Mouse (Mus musculus) cerebral cortex, adult 2 months (tissue): ENCODE results near the gene Gper1.

ENCODE experiments used
- WGBS: fragments of 180-500 bp; shearing (Covaris S2); methylation state at CpG from one replicate; pipeline ENCODE4 v1.1.7; 2018; 5-methylcytosine and 5-hydroxymethylcytosine counted together

Gper1 gene

DNA sequence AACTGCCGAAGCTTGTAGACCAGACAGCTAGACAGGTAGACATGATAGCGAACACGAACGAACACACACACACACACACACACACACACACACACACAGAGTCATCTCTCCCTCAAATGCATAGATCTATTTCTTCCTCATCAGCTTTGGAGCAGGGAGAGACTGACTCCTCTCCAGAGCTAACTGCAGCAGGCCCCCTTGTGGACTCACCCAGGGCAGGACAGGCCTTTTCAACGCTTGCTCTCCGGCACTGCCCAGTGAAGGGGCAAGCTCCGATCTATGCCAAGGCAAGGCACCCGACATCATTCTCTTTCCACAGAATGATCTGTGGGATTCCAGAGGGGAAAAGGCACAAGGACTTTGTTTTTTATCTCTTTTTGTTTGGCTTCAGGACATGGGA is 22.3 kb downstream of the Gper1 start:
- WGBS = 71% methylated on average over 8 of the region's 8 CpGs

DNA sequence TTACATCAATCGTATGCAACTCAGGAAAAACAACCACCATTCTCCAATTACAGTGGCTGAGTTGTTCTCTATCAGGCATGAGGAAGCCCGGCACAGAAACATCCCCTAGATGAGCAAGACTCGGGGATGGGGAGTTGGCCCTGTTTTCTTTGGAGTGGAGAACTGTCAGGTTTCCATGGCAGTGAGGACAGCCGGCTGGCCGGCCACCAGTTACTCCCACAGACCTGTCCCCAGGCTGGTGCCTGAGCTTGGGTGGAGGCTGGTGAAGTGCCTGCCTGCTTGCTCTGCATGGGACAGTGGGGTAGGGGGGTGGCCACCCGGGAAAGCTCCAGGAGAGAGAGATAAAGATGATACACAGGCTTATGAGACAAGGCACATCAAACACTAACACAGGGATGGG is 25.1 kb downstream of the Gper1 start:
- 31% methylated on average over 6 of the region's 6 CpGs for WGBS

DNA sequence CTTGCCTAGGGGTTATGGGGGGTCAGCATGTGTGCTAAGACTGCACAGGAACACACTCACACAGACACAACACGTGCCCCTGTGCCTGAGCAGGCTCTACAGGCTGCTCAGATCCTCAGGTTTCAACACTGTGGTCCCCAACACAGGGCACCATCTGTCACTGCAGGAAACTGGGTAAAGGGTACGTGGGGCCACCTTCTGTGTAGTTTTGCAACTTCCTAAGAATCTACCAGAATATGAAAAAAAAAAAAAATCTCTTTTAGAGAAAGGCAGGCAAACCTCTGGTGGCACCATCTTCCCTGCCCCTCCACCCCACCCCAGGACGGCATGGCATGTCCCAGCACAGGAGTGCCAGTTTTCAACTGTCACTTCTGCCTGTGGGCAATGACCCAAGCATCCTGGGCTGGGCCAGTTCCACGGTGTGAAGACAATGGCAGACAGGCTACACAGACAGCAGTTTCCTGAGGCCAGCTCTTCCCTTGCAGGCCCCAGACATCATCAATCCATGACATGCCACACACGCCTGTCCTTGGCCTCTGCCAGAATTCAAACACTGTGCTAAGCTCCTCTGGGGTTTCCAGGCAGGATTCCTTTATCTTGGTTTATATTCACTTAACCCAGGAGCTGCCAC is 26.3 kb downstream of the Gper1 start:
- 38% methylated on average over 5 of the region's 5 CpGs for WGBS

DNA sequence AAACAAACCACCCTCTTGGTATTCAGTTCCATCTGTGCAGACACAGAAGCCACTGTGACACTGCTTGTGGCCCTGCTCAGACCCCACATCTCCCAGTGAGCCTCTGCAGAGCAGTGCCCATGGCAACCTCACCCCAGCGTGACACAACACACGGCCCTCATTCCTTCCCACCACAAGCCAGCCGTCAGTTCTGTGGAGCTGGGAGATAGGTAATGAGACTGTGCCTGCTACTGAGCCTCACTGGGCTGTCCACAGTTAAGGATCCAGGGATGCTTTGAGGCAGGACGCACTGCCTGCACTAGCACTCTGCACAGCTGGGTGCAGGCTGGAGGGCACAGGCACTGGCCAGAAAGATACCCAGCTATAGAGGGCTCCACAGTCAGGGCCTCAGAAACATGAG is 27.0 kb downstream of the Gper1 start:
- WGBS = 46% methylated on average over 4 of the region's 4 CpGs

DNA sequence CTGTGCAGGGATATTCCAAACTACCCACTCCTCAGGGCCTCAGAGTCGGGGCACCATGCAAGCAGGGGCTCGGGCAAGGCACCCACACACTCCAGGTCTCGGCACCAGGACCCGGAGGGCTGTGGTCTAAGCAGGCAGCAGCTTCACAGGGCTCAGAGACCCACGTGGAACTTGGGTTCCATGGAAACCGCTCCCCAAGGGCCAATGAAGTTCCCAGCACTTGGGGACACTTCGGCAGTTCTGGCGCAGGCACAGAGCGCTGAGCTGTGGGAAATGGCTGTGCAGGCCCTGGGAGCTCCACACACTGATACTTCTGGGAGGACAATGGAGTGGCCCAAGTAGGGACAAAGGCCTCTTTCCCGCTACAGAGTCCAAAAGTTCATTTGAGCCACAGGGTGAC is 30.1 kb downstream of the Gper1 start:
- WGBS = 80% methylated on average over 10 of the region's 10 CpGs

DNA sequence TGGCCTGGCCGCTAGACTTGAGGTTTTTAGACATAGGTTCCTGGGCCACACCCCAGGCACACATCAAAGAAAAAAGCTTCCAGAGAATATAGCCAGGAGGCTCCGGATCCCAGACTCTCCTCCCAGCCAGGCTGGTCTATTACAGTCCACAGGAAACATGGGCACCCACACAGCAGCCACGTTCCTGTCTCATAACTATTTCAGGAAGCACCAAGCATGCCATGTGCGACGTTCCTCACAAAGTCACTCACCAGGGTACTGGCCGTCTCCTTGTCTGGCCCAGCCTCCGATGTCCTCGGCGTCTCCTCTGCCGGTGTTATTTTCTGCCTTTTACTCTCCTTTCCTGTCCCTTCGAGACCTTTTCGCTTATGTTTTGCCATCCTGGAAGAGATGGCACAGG is 32.2 kb downstream of the Gper1 start:
- WGBS = 33% methylated on average over 12 of the region's 12 CpGs

DNA sequence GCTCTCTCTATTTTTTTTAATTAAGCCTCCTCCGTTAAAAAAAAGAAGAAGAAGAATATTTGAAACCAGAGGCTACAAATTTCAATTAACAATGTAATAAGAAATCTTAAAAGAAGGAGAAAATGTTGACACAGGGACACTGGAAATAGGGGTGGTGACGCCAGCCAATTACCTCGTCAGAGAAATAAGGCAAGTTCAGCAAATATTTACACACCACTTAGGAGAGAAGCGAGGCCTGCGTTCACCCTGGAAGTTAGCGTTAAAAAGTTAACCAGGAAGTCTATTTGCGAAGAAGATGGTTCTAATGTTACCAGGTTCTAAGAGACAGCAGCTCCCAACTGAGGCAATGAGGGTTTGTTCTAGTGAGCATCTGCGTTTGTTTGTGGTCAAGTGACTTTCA is 34.3 kb downstream of the Gper1 start:
- 88% methylated on average over 8 of the region's 8 CpGs for WGBS

DNA sequence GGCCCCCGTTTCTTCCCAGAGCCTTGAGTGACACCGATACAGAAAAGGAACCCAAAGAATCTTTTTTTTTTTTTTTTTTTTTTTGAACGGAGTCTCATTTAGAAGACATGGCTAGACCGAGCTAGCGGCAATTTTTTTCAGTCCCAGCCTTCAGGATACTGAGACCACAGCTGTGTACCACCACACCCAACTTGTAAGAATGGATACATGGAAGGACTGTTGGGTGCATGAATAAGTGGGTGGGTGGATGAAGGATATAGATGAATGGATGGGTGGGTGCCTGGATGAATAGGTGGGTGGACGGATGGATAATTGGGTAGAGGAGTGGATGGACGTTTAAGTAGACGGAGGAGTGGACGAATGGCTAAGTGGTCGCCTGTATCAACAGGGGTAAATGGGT is 37.0 kb downstream of the Gper1 start:
- WGBS = 3% methylated on average over 10 of the region's 10 CpGs

DNA sequence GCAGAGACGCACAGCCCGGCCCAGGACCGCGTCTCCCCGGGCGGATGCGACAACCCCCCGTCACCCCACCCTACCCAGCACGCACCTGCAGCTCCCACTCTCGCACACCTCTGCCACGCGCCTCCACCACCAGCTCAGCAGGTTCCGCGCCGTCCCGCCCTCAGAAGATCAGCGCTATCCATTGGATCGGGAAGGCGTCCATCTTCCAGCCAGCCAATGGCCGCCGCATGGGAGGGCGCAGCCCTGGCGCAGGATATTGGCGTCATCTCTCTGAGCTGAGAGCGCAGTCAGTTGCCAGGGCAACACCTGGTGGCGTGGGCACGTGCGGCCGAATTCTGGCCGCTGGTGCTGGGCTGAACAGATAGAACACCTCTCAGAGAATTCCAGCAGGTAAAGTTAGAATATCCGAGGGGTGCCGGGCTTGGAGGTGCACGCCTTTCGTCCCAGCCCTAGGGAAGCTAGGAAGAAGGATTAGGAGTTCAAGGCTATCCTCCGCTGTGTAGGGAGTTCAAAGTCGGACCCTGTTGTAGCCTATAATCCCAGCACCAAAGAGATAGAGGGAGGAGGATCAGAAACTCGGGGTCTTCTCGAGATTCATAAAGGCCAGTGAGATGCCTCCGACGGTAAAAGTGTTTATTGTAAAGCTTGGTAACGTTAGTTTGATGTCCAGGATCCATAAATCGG is 37.6 kb downstream of the Gper1 start, which contains the start of gene 3110082I17Rik:
3110082I17Rik (minus strand) TSS at position 144 of the 684 bp plus-strand sequence.
- 4% methylated on average over 42 of the region's 42 CpGs for WGBS

DNA sequence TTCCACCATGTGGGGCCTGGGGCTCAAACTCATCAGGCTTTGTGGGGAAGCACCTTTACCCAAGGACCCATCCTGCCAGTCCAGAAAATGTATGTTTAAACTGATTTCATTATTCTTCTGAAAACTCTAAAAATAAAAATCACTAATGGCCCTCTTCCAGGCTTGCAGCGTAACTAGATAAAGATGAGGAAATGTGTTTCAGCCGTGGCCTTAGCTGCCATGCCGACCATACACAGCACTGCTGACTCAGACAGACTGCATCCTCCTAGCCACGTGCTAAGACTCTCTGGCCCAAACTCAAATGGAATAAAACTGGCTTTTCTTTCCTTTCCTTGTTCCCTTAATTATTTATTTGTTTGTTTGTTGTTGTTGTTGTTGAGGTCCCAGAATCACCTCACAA is 41.9 kb downstream of the Gper1 start:
- WGBS = 58% methylated on average over 4 of the region's 4 CpGs

DNA sequence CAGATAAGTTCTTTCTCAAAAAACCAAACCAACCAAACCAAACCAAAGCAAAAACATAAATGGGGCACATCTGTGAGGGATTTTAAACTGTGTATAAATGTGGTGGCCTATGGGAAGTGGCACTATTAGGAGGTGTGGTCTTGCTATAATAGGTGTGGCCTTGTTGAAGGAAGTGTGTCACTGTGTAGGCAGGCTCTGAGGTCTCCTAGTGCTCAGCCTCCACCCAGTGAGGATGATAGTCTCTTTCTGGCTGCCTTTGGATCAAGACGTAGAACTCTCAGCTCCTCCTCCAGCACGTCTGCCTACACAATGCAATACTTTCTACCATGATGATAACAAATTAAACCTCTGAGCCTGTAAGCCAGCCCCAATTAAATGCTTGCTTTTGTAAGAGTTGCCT is 43.4 kb downstream of the Gper1 start:
- 48% methylated on average over 2 of the region's 2 CpGs for WGBS

DNA sequence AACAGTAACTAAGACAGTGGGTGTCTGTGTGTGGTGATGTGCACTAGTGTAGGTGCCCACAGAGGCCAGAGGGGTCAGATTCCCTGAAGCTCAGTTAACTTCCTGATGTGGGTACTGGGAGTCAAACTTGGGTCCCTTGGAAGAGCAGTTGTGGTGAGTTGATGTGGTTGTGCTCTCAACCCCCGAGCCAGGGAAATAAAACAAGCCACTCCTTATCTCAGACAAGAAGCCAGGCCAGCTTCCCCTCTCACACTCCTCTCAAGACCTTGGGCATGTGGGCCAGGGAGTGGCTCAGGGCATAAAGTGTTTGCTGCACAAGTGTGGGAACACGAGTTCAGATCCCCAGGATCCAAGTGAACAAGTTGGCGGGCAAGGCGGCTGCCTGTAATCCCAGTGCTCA is 43.9 kb downstream of the Gper1 start:
- 76% methylated on average over 4 of the region's 4 CpGs for WGBS

DNA sequence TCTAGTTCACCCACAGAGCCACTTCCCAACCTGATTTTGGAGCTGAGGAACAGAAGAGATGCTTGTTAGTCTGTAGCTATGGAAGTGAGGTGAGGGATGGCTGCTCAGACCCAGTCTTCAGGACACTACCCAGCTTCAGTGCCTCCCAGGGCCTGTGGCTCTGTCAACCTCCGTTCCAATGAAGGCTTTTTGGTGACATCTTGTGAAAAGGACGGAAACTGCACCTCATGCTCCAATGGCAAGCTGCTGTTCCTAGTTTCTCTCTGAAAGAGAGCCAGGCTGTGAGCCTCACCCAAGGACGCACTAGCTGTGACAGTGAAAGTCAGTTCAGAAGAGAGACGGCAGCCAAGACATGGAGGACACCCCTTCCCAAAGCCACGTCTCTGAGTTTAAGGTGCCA is 45.0 kb downstream of the Gper1 start:
- WGBS = 27% methylated on average over 5 of the region's 5 CpGs

DNA sequence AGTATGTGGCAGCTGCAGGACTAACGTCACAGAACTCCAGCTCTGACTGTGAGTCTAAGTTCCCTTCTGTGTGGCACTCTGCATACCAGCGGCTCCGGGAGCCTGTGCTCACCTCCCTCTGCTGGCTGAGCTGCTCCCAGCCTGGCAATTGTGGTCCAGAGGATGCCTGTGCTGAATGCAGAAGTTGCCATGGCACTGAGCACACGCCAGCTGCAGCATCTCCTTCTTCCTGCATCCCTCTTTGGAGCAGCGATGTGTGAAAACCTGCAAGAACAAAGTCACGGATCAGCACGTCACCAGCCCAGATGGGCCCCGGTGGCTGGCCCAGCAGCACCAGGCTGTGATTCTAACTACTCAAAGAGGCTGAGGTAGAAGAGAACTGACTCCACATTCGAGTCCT is 51.8 kb downstream of the Gper1 start:
- 44% methylated on average over 9 of the region's 9 CpGs for WGBS
